Mouse (Mus musculus) stomach, postnatal 0 days (tissue): ENCODE results near the gene Trarg1. TPM values are rescaled to one million over a fixed set of nuclear protein-coding genes. Genes with fewer than 3 reads are reported as not detected.

Source experiments
- ATAC-seq: fragments of 200-750 bp; cut with Nextera tagmentation; 2 replicates; pipeline ENCODE4 v1.8.0; 2017; ENCODE audit not compliant: low FRiP score, low TSS enrichment
- DNase-seq: peaks from one replicate; pipeline ENCODE4 v3.0.0-alpha.2; 2016; ENCODE audit warnings: low spot score
- H3K27ac ChIP-seq: fragments of 300-500 bp; sonication (generic); replicated peaks from 2 replicates; pipeline ENCODE4 v1.5.1; 2014; ENCODE audit warnings: mild to moderate bottlenecking, control low read depth
- H3K27me3 ChIP-seq: fragments of 300-500 bp; sonication (generic); 2 replicates; pipeline ENCODE4 v1.6.1; 2014; ENCODE audit warnings: low read length; ENCODE audit not compliant: control insufficient read depth, insufficient read depth
- H3K36me3 ChIP-seq: fragments of 300-500 bp; sonication (generic); 2 replicates; pipeline ENCODE4 v1.6.1; 2014; ENCODE audit warnings: low read length, mixed read lengths; ENCODE audit not compliant: control insufficient read depth, insufficient read depth
- H3K4me1 ChIP-seq: fragments of 300-500 bp; sonication (generic); replicated peaks from 2 replicates; pipeline ENCODE4 v1.6.1; 2014; ENCODE audit warnings: antibody characterized with exemption; ENCODE audit not compliant: control insufficient read depth, insufficient read depth
- H3K4me2 ChIP-seq: fragments of 300-500 bp; sonication (generic); replicated peaks from 2 replicates; pipeline ENCODE4 v1.6.1; 2014; ENCODE audit warnings: low read depth, mild to moderate bottlenecking, control low read depth, moderate library complexity
- H3K4me3 ChIP-seq: fragments of 300-500 bp; sonication (generic); 2 replicates; pipeline ENCODE4 v1.5.1; 2014; ENCODE audit warnings: low read depth, low read length, control low read depth
- H3K9ac ChIP-seq: fragments of 300-500 bp; sonication (generic); 2 replicates; pipeline ENCODE4 v1.6.1; 2014; ENCODE audit warnings: mild to moderate bottlenecking, low read length, control low read depth, mixed read lengths
- H3K9me3 ChIP-seq: fragments of 300-500 bp; sonication (generic); 2 replicates; pipeline ENCODE4 v1.6.1; 2016; ENCODE audit warnings: low read length; ENCODE audit not compliant: control insufficient read depth
- CTCF ChIP-seq: IDR thresholded peaks from 2 replicates; pipeline ENCODE4 v1.5.1; 2016; ENCODE audit warnings: antibody characterized with exemption, low read depth, mild to moderate bottlenecking, moderate library complexity
- EP300 ChIP-seq: optimal IDR thresholded peaks from 2 replicates; pipeline ENCODE3; 2016; ENCODE audit warnings: antibody characterized with exemption
- WGBS: fragments of 180-500 bp; shearing (Covaris S2); extraction: QIAGEN DNeasy Blood & Tissue Kit; methylation state at CpG from one replicate; pipeline ENCODE4 v1.1.7; 2014; 5-methylcytosine and 5-hydroxymethylcytosine counted together
- polyA plus RNA-seq: library from polyadenylated mRNA; unstranded; fragments of >200 nt; fragmentation: Nextera tagmentation; extraction: Ambion mirVana; gene quantifications from 2 replicates; pipeline ENCODE4 v1.2.1, GENCODE M21; 2015

Trarg1 gene
- polyA plus RNA-seq, 1 experiment from 2014 or later, result 0.59 TPM

- Histone ChIP-seq H3K27ac (no peak overlapping the region), H3K4me2 (no peak overlapping the region), H3K9me3 (no peaks in the 10 kb centered on the region), H3K4me1 (no peaks in the 10 kb centered on the region), H3K4me3 (no peak overlapping the region), H3K9ac (no peak overlapping the region), H3K27me3 (no peaks in the 10 kb centered on the region; the same call in 1 of the 2 replicates), H3K36me3 (no peaks in the 10 kb centered on the region)
- no peak for DNase-seq
- ATAC-seq, result no peak
- WGBS, result 26% methylated on average over 4 of the region's 4 CpGs
- TF ChIP-seq CTCF, result no peak
- TF ChIP-seq EP300, result no peak
Measured at GRCm38 (mm10) chr11:76667807-76668206, 11.8 kb upstream of the Trarg1 start.

- ATAC-seq, result no peak
- H3K4me3 ChIP-seq, result peak within 1 kb of the TSS; percentile 19; the same call in 1 of the 2 replicates
- TF ChIP-seq CTCF (no peak), EP300 (no peak)
- 65% methylated on average over 15 of the region's 15 CpGs for WGBS
- peak within 1 kb of the TSS; percentile 44 for H3K4me2 ChIP-seq
- no peak for DNase-seq
- no peak within 1 kb of the TSS for H3K9ac ChIP-seq
- H3K27ac ChIP-seq, result no peak within 1 kb of the TSS
- peaks cover 4% of the 10 kb centered on the region; the same call in 1 of the 2 replicates for H3K27me3 ChIP-seq
- no peaks in the 10 kb centered on the region for H3K4me1 ChIP-seq
- no peaks in the 10 kb centered on the region for H3K9me3 ChIP-seq
- H3K36me3 ChIP-seq, result no peaks in the 10 kb centered on the region
Measured at GRCm38 (mm10) chr11:76671871-76672475, 7.6 kb upstream of the Trarg1 start, which contains the start of gene Bhlha9. Gene Bhlha9, plus strand, starts transcription at chr11:76672470.

GRCm38 (mm10) chr11:76672561-76673384, 6.8 kb upstream of the Trarg1 start:
- Histone ChIP-seq H3K4me3 (peak overlapping the region; percentile 19; the same call in 1 of the 2 replicates), H3K36me3 (no peaks in the 10 kb centered on the region), H3K27me3 (peaks cover 4% of the 10 kb centered on the region; the same call in 1 of the 2 replicates), H3K9ac (no peak overlapping the region), H3K9me3 (no peaks in the 10 kb centered on the region), H3K4me2 (peak overlapping the region; percentile 44), H3K27ac (no peak overlapping the region), H3K4me1 (no peaks in the 10 kb centered on the region)
- TF ChIP-seq CTCF (no peak), EP300 (no peak)
- no peak for DNase-seq
- ATAC-seq, result no peak
- 4% methylated on average over 59 of the region's 64 CpGs for WGBS

GRCm38 (mm10) chr11:76674199-76674598, 5.4 kb upstream of the Trarg1 start:
- 52% methylated on average over 8 of the region's 8 CpGs for WGBS
- Histone ChIP-seq H3K36me3 (no peaks in the 10 kb centered on the region), H3K27me3 (peaks cover 4% of the 10 kb centered on the region; the same call in 1 of the 2 replicates), H3K27ac (no peak overlapping the region), H3K9ac (no peak overlapping the region), H3K4me1 (no peaks in the 10 kb centered on the region), H3K4me3 (no peak overlapping the region), H3K4me2 (no peak overlapping the region), H3K9me3 (no peaks in the 10 kb centered on the region)
- ATAC-seq (no peak), DNase-seq (no peak)
- no peak for TF ChIP-seq CTCF
- no peak for TF ChIP-seq EP300

- Histone ChIP-seq H3K4me2 (no peak overlapping the region), H3K36me3 (no peaks in the 10 kb centered on the region), H3K9ac (no peak overlapping the region), H3K27me3 (peaks cover 4% of the 10 kb centered on the region; the same call in 1 of the 2 replicates), H3K9me3 (no peaks in the 10 kb centered on the region), H3K4me3 (no peak overlapping the region), H3K4me1 (no peaks in the 10 kb centered on the region), H3K27ac (no peak overlapping the region)
- WGBS, result 46% methylated on average over 4 of the region's 4 CpGs
- no peak for ATAC-seq
- TF ChIP-seq CTCF (peak; percentile 49), EP300 (no peak)
- no peak for DNase-seq
Measured at GRCm38 (mm10) chr11:76674704-76675103, 4.9 kb upstream of the Trarg1 start.

- ATAC-seq, result no peak
- WGBS, result 51% methylated on average over 2 of the region's 2 CpGs
- H3K9me3 ChIP-seq, result no peaks in the 10 kb centered on the region
- H3K4me2 ChIP-seq, result no peak overlapping the region
- H3K4me1 ChIP-seq, result no peaks in the 10 kb centered on the region
- no peaks in the 10 kb centered on the region for H3K27me3 ChIP-seq
- no peak for TF ChIP-seq EP300
- H3K27ac ChIP-seq, result no peak overlapping the region
- no peak overlapping the region for H3K4me3 ChIP-seq
- no peak for DNase-seq
- no peaks in the 10 kb centered on the region for H3K36me3 ChIP-seq
- no peak overlapping the region for H3K9ac ChIP-seq
Measured at GRCm38 (mm10) chr11:76685604-76686003, 6.0 kb downstream of the Trarg1 start.
